Mouse (Mus musculus): ENCODE data around the gene Adtrp. TPM values are rescaled to one million over a fixed set of nuclear protein-coding genes. Genes with fewer than 3 reads are reported as not detected.

Adtrp gene
- not detected for total RNA-seq (2021)
- long read RNA-seq, experiment 1: 0 reads
- long read RNA-seq, experiment 2: 0 reads

DNA sequence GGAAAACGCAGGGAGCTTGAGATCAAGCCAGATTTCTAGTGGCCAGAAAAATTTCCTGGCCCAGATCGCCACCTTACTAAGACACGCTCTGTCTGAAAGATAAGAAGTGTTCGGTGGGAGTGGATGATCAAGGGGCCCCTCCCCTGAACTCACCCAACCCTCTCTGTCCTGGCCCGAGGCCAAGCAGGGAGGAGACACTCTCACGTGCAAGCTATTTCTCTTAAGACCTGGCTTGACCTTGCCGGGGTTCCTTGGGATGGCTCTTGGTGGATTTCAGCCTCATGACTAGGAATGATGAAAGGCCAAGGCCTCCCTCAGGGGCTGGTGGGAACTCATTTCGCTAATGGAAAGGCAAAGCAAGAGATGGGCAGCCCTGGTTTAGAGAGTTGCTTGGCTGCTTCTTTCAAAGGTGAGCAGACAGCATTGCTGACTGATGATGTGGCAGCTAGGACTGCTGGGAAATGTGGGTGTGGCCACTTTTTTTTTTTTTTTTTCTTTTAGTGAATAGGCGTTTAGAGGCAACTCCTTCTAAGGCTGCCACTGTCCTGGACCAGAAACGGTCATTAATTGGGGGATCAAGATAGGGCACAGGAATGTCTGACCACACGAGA is at the start of gene Adtrp:
TSS of gene Adtrp (minus strand) at position 169 of the 611 bp plus-strand sequence.
- no peak for DNase-seq (ENCODE audit: low spot score in 2 of 2)
- no peak within 1 kb of the TSS for H3K27ac ChIP-seq
- no peak within 1 kb of the TSS for H3K4me3 ChIP-seq
- TF ChIP-seq CTCF (conservative IDR thresholded peaks at IDR 0.05): no peak

DNA sequence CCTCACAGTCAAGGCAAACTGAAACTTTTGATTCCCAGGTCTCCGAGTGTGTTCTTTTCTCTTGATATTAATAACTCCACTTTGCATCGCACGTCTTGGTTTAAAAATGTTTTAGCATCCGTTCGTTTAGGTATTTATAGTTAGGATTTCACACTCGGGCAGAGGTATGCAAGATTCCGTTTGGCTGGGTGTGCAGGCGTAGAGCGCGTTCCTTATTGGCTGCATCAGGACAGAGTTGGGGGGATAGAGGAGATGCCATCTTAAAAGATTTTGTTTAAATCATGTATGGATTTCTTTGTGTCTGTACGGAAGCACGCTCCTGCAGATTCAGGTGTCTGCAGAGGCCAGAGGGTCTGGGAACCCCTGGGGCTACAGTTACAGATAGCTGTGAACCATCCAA is 44.5 kb upstream of the Adtrp start:
- Histone ChIP-seq H3K4me3 (no peak overlapping the region), H3K27ac (no peak overlapping the region)
- no peak for DNase-seq (ENCODE audit: low spot score in 2 of 2)
- no peak for TF ChIP-seq CTCF (conservative IDR thresholded peaks at IDR 0.05)

DNA sequence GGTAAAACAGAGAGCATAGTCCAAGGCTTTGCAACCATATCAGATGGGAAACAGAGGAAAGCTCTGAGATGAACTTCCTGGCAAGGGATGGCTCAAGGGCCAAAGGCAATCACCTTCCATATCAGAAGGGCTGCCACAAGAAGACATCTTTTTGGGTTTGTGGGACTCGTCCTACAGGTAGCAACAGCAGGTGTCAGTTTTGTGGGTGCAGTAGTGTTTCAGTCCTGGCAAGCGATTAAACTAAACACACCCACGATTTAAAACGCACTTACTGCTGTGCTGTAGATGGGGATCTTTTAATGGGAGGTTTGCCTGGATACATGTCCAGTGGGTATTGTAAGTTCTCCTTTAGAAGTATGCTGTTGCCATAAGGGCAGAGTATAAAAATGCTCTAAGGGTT is 43.1 kb upstream of the Adtrp start:
- Histone ChIP-seq H3K27ac (no peak overlapping the region), H3K4me3 (no peak overlapping the region)
- no peak for DNase-seq (ENCODE audit: low spot score in 2 of 2)
- no peak for TF ChIP-seq CTCF (conservative IDR thresholded peaks at IDR 0.05)

DNA sequence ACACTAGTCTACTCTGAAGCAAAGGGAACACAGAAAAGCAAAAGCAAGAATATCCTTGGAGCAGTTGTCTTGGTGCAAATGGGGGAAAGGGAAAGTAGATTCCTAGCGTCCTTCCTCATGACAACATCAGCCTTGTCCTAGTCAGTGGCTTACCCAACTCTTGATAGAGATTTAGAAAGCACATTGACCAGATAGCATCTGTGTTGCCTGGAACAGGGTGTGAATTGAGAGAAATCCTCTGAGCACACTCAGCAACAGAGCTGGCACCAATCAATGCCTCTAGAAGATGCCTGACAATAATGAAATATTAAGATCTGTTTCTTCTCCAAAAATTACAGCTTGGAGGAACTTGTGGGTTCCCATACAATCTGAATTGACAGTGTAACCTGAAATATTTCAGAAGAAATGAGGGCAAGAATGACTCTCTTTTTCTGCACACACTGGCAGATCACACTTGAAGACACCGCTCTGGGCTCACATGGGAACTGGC is 42.7 kb upstream of the Adtrp start:
- DNase-seq (ENCODE audit: low spot score in 2 of 2): no peak
- Histone ChIP-seq H3K4me3 (no peak overlapping the region), H3K27ac (no peak overlapping the region)
- no peak for TF ChIP-seq CTCF (conservative IDR thresholded peaks at IDR 0.05)

DNA sequence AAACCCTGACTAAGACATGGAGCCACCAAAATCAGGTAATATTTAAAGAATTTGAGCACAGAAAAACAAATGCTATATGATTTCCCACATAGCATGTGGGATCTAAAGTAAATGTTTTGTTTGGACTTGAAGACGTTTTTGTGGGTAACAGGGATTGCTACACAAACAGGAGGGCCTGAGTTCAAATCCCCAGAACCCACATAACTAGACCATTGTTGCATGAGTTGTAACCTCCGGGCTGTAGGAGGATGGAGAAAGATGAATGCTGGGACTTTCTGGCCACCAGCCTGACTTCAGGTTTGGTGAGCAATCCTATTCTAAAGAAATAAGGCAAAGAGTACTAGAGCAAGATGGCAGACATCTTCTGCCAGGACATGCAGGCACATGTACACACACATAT is 41.2 kb upstream of the Adtrp start:
- H3K4me3 ChIP-seq: no peak overlapping the region
- no peak for DNase-seq (ENCODE audit: low spot score in 2 of 2)
- H3K27ac ChIP-seq: no peak overlapping the region
- no peak for TF ChIP-seq CTCF (conservative IDR thresholded peaks at IDR 0.05)

DNA sequence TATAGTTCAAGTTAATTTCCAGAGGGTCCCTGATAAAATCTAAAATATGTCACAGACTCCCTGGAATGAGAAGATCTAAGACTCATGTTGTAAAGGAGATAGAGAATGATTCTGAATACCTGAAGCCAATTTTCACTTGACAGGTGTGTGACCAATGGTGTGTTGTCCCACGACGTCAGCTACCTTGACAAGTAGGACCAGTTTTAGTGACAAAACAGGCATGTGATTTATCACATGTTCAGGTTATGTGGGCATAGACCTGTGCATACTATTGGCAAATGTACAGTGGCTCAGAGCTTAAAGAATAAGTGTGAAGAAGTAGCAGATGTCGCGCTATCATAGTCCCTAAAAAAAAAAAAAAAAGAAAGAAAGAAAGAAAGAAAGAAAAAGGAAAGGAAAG is 38.6 kb upstream of the Adtrp start:
- Histone ChIP-seq H3K27ac (no peak overlapping the region), H3K4me3 (no peak overlapping the region)
- no peak for DNase-seq (ENCODE audit: low spot score in 2 of 2)
- no peak for TF ChIP-seq CTCF (conservative IDR thresholded peaks at IDR 0.05)

DNA sequence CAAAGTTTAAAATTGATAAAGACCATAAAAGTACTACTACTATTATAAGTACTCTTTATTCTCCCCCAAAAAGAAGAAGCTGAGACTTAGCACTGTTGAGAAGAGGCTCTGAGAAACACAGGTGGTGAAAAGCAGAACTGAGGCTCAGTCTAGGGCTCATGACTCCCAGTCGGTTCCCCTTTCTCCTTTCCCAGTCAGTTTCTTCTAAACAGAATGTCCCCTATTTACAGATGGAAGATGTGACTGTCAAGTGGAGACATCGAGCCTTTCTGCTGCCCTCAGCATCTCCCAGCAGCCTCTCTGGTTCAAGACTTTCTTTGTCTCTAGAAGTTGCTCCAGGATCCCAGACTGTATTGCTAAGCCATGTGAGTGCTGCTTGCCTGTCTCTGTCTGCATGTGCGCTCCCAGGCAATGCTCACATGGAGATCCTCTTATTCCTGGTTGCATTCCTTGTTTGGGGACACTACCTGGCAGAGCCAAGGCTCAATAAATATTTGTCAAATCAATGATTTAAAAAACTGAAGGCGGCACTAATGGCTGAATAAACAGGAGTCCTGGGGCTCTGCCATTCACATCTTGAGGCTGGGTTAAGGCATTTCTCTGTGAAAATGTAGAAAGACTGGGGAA is 36.3 kb upstream of the Adtrp start:
- DNase-seq (ENCODE audit: low spot score in 2 of 2): no peak
- no peak for TF ChIP-seq CTCF (conservative IDR thresholded peaks at IDR 0.05)
- Histone ChIP-seq H3K27ac (peak overlapping the region; percentile 14; the same call in 1 of the 2 replicates), H3K4me3 (no peak overlapping the region)

DNA sequence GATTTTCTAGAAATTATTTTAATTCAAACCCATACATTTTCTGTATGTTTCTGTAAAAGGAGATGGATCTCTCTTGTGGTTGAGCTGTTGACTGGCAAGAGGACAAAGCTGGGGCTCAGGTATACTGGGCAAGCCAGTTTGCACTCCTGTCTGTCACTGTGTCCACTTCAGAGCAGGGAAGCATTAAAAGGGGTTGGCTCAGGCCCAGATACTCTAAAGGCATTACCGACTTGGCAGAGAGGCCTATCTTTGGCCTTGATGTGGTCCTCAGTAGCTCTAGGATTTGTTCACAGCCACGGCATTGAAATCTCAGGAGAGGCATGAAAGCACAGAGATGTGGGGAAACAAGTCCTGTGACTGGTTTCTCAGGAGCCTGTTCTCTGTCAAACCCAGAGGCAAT is 33.7 kb upstream of the Adtrp start:
- Histone ChIP-seq H3K4me3 (no peak overlapping the region), H3K27ac (no peak overlapping the region)
- DNase-seq (ENCODE audit: low spot score in 2 of 2): no peak
- TF ChIP-seq CTCF (conservative IDR thresholded peaks at IDR 0.05): no peak

DNA sequence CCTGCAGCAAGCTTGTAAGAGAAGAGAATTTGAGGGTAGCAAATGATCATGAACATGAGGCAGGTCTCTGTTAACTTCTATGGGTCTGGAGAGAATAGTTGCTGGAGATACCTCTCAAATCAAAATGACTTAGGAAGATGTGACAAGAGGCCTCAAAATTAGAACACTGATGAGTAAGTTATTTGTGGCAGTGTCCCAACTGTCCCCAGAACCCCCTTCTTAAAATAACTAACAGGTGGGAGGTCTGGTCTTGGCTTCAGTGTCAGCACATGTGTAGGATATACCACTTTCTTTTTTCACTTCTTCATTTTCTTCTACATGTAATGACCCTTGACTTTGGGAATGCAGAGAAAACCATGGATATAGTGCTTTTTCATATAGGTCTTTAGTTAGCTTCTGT is 33.0 kb upstream of the Adtrp start:
- no peak for TF ChIP-seq CTCF (conservative IDR thresholded peaks at IDR 0.05)
- no peak for DNase-seq (ENCODE audit: low spot score in 2 of 2)
- H3K27ac ChIP-seq: no peak overlapping the region
- H3K4me3 ChIP-seq: no peak overlapping the region

DNA sequence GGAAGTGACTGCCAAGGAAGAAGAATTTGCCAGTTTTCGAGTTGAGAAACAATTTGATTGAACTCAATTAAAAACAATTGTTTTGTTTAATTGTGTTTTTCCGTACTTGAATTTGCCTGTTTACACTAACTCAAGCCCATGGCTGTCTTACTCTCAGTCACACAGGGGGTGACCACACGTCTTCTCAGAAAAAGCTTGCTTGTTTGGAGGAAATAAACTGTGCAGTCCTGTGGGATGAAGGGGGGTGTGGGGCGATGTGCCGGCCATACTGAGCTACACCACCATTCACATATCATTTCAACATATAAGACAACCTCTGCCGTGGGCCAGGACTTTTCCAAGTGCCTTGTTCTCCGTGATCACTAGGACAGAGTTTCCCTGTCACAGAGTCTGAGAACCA is 25.2 kb upstream of the Adtrp start:
- TF ChIP-seq CTCF (conservative IDR thresholded peaks at IDR 0.05): no peak
- DNase-seq (ENCODE audit: low spot score in 2 of 2): no peak
- no peak overlapping the region for H3K27ac ChIP-seq
- no peak overlapping the region for H3K4me3 ChIP-seq

DNA sequence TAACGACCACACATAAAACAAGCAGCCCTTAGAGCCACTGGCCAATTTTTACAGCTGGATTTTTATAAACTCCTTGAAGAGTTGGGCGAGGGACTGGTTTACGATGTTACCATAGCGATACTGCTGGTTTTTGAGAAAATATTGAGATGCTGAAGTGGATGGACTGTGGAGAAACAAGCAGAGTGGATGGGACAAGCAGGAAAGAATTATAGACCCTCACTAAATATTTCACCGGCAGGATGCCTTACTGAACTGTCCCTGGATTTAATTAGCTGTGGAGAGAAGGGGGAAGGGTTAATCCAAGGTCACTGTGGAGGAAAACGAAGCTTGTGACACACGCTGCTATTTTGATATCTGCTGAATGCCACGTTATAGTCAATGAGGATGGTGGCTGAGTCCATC is 24.7 kb upstream of the Adtrp start:
- no peak overlapping the region for H3K27ac ChIP-seq
- no peak for DNase-seq (ENCODE audit: low spot score in 2 of 2)
- no peak overlapping the region for H3K4me3 ChIP-seq
- no peak for TF ChIP-seq CTCF (conservative IDR thresholded peaks at IDR 0.05)

DNA sequence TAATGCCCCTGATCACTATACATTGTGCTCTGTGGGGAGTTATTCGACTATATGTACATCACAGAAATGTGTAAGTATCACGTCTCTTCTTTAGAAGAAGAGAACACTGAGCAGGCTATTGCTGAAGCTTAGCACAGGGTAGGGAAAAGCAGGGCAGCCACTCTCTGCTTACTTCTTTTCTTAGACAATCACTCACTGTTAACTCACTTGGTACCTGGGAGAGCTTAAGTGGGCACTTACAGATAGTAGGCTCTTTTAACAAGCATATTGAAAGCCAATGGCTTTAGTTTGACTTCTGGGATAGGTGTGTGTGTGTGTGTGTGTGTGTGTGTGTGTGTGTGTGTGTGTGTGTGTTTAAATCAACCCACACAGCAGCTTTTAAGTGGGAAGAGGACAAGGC is 20.0 kb upstream of the Adtrp start:
- TF ChIP-seq CTCF (conservative IDR thresholded peaks at IDR 0.05): no peak
- no peak for DNase-seq (ENCODE audit: low spot score in 2 of 2)
- no peak overlapping the region for H3K4me3 ChIP-seq

DNA sequence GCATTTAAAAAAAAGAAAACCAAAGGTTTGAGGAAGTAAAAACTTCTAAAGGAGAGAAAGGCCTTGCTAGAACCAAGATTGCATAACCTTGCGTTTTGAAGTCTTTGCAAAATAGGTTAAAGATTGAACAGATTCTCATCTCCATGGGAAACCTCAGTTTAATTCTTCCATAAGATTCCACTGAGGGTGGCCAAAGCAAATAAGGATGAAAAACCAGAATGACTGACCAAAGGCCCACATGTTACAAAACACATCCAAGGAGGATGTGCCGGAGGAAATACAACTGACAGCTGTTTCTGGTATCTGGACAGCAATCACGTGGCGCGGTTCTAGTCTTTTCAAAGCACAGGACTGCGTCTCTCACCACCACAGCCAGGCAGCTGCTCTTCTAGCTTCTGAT is 18.1 kb upstream of the Adtrp start:
- DNase-seq (ENCODE audit: low spot score in 2 of 2): no peak
- no peak for TF ChIP-seq CTCF (conservative IDR thresholded peaks at IDR 0.05)
- Histone ChIP-seq H3K27ac (peak overlapping the region; percentile 64), H3K4me3 (no peak overlapping the region)

More for the DNA sequence above, 20.0 kb upstream of the Adtrp start:
- no peak overlapping the region for H3K27ac ChIP-seq

DNA sequence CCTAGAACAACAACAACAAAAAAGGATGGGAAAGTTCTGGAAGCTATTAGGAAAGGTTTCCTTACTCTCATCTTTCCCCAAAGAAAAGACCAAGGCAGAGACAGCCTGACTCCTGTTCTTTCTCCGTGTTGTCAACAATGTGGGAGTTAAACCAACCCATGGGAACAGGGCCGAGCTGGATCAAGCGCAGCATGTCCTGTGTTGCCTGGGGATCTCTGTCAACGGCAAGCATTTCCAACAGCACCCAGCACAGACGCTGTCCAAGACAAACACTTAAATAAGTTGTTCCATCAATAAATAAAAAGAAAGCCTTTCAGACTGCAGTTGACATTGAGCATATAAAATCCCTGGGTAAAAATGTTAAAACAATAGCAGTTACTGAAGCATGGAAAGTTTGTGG is 17.6 kb upstream of the Adtrp start:
- Histone ChIP-seq H3K4me3 (no peak overlapping the region), H3K27ac (peak overlapping the region; percentile 32; the same call in 1 of the 2 replicates)
- DNase-seq (ENCODE audit: low spot score in 2 of 2): no peak
- no peak for TF ChIP-seq CTCF (conservative IDR thresholded peaks at IDR 0.05)
